Mouse (Mus musculus) lung, postnatal 0 days (tissue): ENCODE measurements around the gene Diaph3.

Experiments used
- CTCF ChIP-seq: IDR thresholded peaks from 2 replicates; pipeline ENCODE4 v1.5.1; 2016; ENCODE audit warnings: antibody characterized with exemption, mild to moderate bottlenecking
- EP300 ChIP-seq: IDR thresholded peaks from 2 replicates; pipeline ENCODE4 v1.6.1; 2016; ENCODE audit warnings: antibody characterized with exemption, mild to moderate bottlenecking, control low read depth

- TF ChIP-seq CTCF = no peak
- no peak for TF ChIP-seq EP300
These were observed 277.0 kb downstream of the Diaph3 start for GRCm38 (mm10) chr14:86864053-86864452.
